Mouse (Mus musculus) C2C12 (cell line): ENCODE measurements at regions not wholly inside any gene's neighbourhood (a gene's known extent, or its start where the extent isn't known, plus 50 kb on each side); places are given as distances from the start of the nearest gene placed in this dataset.

Experiments used
- H3K27me3 ChIP-seq: one replicate; pipeline ENCODE4 v1.6.1; 2011; ENCODE audit not compliant: control insufficient read depth, insufficient read depth, insufficient read length
- H3K36me3 ChIP-seq: one replicate; pipeline ENCODE4 v1.6.1; 2011; ENCODE audit not compliant: control insufficient read depth, insufficient read depth
- H3K4me3 ChIP-seq: one replicate; pipeline ENCODE4 v1.5.1; 2011; ENCODE audit warnings: mild to moderate bottlenecking, control low read depth; ENCODE audit not compliant: poor library complexity, insufficient read depth, severe bottlenecking
- H3K79me2 ChIP-seq: one replicate; pipeline ENCODE4 v1.6.1; 2011; ENCODE audit not compliant: control insufficient read depth, insufficient read depth
- H3K79me3 ChIP-seq: one replicate; pipeline ENCODE4 v1.6.1; 2011; ENCODE audit warnings: low read depth, control low read depth
- H3ac ChIP-seq: one replicate; pipeline ENCODE3; 2011; ENCODE audit warnings: low read depth; ENCODE audit not compliant: control insufficient read depth, insufficient read length
- CEBPB ChIP-seq: IDR thresholded peaks from one replicate; pipeline ENCODE4 v1.6.1; 2011; ENCODE audit warnings: low read depth, mild to moderate bottlenecking, control low read depth, moderate library complexity
- CTCF ChIP-seq: IDR thresholded peaks from one replicate; pipeline ENCODE4 v1.5.1; 2011; ENCODE audit not compliant: control insufficient read depth, insufficient read depth, insufficient read length
- FOSL1 ChIP-seq: IDR thresholded peaks from one replicate; pipeline ENCODE4 v1.8.0; 2011; ENCODE audit warnings: mild to moderate bottlenecking, low read length; ENCODE audit not compliant: poor library complexity, insufficient read depth, severe bottlenecking
- MAX ChIP-seq: IDR thresholded peaks from one replicate; pipeline ENCODE4 v1.6.1; 2011; ENCODE audit warnings: mild to moderate bottlenecking, control low read depth
- MYOD1 ChIP-seq: IDR thresholded peaks from one replicate; pipeline ENCODE4 v1.6.1; 2011; ENCODE audit warnings: low read depth; ENCODE audit not compliant: control insufficient read depth, insufficient read length
- MYOG ChIP-seq: IDR thresholded peaks from one replicate; pipeline ENCODE4 v1.6.1; 2011; ENCODE audit not compliant: control insufficient read depth, insufficient read length; ENCODE audit errors: extremely low read depth
- USF1 ChIP-seq: IDR thresholded peaks from one replicate; pipeline ENCODE4 v1.6.1; 2011; ENCODE audit warnings: low read depth, mild to moderate bottlenecking, control low read depth, moderate library complexity

- TF ChIP-seq MAX (no peak), MYOD1 (no peak), CEBPB (no peak), MYOG (no peak), USF1 (no peak), CTCF (no peak), FOSL1 (no peak)
- H3ac ChIP-seq, result no peak overlapping the region
- no peaks in the 10 kb centered on the region for H3K79me2 ChIP-seq
- H3K27me3 ChIP-seq, result no peaks in the 10 kb centered on the region
- H3K36me3 ChIP-seq, result no peaks in the 10 kb centered on the region
- no peak overlapping the region for H3K4me3 ChIP-seq
- no peaks in the 10 kb centered on the region for H3K79me3 ChIP-seq
Measured at GRCm38 (mm10) chr9:63881692-63882091, 123.9 kb upstream of the Smad3 start.

DNA sequence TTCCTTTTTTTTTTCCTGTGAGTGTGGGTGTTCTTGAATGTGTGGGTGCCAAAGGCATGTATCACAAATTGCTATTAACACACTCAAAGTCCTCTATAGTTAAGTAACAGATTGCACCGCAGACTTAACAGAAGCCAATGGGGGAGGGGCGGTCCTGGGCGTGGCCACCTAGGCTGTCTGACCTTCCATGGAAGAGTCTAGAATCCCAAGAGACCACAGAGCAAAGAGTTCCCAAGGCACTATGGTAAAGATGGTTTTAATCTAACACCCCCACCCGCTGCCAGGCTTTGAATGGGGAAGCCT, 123.4 kb upstream of the Smad3 start:
- Histone ChIP-seq H3K4me3 (no peak overlapping the region), H3K36me3 (no peaks in the 10 kb centered on the region), H3K79me2 (no peaks in the 10 kb centered on the region), H3K79me3 (no peaks in the 10 kb centered on the region), H3ac (no peak overlapping the region), H3K27me3 (no peaks in the 10 kb centered on the region)
- TF ChIP-seq CEBPB (no peak), CTCF (no peak), MYOG (no peak)

GRCm38 (mm10) chr9:63880487-63881260, 122.9 kb upstream of the Smad3 start:
- H3K27me3 ChIP-seq, result no peaks in the 10 kb centered on the region
- TF ChIP-seq FOSL1 (no peak), MYOG (no peak), MAX (no peak), MYOD1 (no peak), USF1 (no peak), CTCF (no peak), CEBPB (no peak)
- no peak overlapping the region for H3K4me3 ChIP-seq
- no peaks in the 10 kb centered on the region for H3K79me2 ChIP-seq
- no peaks in the 10 kb centered on the region for H3K79me3 ChIP-seq
- H3K36me3 ChIP-seq, result no peaks in the 10 kb centered on the region
- no peak overlapping the region for H3ac ChIP-seq

DNA sequence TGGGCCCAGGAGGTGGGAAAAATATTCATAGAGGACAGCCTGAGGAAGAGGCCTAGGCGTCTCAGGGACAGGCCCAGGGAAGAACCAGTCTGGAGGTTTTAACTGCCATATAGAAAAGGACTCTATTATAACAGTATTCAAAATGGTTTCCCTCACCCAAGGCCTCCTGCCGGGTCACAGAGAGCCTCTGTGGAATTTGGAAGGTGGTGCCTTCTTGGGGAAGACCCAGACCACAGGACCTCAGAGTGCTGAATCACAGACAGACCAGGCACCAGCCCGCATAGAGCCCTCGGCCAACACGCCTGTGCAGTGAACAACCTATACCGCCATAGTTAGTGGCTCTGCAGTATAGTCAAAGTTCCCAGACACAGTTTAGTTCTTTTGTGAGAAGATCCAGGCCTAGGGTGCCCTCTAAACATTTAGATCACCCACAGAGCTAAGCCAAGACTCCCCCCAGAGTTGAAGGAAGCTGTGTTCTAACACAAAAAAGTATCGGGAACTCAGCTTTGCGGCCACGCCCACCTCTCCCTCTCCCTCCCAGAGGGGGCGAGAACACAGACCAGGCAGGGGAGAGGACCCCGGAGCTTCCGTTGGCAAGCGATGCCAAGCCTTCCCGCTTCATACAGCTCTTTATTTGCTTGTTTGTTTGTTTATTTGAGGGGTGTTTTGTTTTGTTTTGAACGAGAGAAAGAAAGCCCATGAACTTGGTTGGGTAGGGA, 122.1 kb upstream of the Smad3 start:
- H3K4me3 ChIP-seq, result no peak overlapping the region
- H3K79me3 ChIP-seq, result no peaks in the 10 kb centered on the region
- no peak overlapping the region for H3ac ChIP-seq
- TF ChIP-seq MYOD1 (no peak), MAX (no peak)
- no peaks in the 10 kb centered on the region for H3K36me3 ChIP-seq
- H3K79me2 ChIP-seq, result no peaks in the 10 kb centered on the region
- no peaks in the 10 kb centered on the region for H3K27me3 ChIP-seq

DNA sequence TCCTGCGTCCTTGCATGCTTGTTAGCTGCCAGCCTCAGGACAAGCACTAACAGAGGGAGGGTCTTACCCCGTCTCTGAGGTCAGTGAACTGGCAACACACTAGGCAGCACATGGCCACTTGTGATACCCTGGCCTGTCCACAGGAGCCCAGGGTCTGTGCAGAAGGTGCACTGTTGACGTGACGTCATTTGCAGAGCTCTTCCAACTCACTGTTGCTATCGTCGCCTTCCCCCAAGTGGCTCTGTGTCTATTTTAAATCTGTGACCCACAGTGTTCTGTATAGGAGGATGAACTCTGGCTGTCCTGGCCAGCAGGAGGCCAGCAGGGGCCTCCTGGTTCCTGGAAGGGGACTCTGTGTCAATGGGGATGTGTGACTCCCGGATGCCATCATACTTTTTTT, 120.1 kb upstream of the Smad3 start:
- Histone ChIP-seq H3K79me3 (no peaks in the 10 kb centered on the region), H3K79me2 (no peaks in the 10 kb centered on the region), H3K27me3 (no peaks in the 10 kb centered on the region), H3ac (no peak overlapping the region), H3K4me3 (no peak overlapping the region), H3K36me3 (no peaks in the 10 kb centered on the region)
- no peak for TF ChIP-seq CTCF

DNA sequence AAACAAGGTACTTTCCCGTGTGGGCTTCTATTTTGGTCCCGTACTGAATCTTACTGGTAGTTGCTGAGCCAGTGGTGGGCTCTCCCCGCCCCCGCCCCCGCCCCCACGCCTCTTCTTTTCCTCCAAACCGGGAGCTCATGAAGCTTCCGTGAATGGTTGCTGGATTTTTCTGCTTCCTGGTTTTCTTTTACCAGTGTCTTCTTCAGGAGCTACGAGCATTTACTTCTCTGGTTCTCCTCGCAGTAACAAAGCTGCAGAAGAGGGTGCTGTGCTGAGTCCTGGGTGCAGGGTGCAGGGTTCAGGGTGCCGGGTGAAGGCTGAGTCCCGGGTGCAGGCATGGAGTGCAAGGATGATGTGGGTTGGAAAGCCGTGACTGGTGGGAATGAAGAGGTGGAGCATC, 119.1 kb upstream of the Smad3 start:
- Histone ChIP-seq H3K79me3 (no peaks in the 10 kb centered on the region), H3K27me3 (no peaks in the 10 kb centered on the region), H3ac (no peak overlapping the region), H3K79me2 (no peaks in the 10 kb centered on the region), H3K36me3 (no peaks in the 10 kb centered on the region), H3K4me3 (no peak overlapping the region)
- TF ChIP-seq FOSL1 (no peak), CTCF (no peak), MAX (no peak), USF1 (no peak), MYOD1 (no peak), MYOG (no peak), CEBPB (no peak)
